Mouse (Mus musculus) adrenal gland (tissue): ENCODE results near the gene Gpr142.

Experiments used
- intact Hi-C: fragments of 180-260 bp; cut with DNase I; formaldehyde crosslinking; loops from one replicate; pipeline ENCODE4 v1.15.1; 2025

Gpr142 gene

GRCm38 (mm10) chr11:114833166-114833565 lies 34.4 kb downstream of the Gpr142 start:
- intact Hi-C loops, result no loop called here

DNA sequence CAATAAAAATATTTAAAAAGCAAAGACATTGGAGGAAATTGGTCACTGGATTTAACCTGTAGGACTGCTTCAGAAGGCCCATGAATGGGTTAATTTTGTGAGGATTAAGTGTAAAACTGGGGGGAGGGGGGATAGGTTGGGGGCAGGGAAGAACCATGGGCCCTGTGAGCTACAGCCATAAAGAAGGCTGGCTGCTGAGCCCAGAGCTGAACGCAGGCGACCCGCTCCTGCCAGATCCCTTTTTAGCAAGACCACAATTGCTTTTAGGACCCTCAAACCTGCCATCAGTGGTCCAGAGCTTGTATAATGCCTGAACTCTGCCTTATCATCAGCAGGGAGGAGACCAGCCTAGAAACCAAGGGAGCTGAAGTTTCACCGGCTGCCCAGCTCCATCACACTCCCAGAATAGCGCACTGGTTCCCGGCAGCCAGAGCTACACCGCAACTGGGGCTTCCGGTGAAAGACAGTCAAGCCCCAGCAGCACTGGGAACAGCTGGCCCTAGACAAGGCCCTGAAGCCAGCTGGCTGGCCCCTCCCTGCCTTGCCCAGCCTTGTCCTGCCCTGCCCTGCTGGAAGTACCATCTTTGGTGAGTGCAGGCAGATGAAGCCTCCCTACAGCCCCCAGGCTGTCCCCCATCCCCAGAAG lies 45.2 kb downstream of the Gpr142 start:
- intact Hi-C loops, result no loop called here

DNA sequence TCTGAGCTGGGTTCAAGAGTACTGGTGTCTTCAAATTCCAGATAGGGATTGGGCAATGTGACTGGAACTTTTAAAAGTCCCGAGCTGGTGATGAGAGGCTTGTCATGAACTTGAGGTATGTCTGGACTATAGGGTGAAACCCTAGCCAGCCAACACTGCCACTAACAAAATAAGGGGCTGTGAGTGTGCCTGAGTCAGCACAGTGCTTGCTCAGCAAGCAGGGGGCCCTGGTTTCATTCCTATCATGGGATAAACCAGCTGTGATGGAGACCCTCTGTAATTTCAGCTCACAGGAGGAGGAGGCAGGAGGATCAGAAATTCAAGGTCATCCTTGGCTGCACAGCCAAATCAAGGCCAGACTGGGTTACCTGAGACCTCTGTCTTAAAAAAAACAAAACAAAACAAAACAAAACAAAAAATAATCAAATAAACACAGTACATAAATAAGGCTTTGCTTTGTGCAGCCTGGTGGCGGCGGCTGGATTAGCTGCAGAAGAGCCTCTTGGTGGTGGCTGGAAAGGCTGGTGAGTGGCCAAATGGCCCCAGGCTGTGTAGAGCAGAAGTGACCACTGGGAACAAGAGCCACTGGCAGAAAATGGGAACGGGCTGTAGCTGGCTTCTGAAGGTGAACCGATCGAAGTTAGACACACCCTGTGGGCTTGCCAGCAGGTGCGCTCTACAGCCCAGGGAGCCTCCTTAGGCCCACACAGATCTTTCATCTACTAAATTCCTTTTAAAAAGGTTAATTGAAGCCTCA lies 45.9 kb downstream of the Gpr142 start:
- intact Hi-C loops, result no loop called here

DNA sequence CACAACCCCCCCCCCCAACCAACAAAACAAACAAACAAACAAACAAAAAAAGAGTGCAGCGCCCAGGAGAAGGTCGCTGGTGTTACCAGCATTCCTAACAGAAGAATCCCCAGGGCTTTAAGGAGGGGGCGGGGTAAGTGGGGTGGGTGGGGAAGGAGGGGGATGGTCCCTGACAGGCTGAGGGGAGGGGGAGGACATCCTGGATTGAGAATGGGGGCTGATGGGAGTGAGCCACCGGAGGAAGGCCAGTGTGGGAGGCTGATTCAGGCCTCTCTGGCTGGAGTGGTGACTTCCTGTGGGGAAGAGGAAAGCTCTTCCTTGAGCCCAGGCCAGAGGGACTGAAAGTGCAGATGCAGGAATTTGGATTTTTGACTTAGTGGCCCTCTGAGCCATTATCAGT lies 47.6 kb downstream of the Gpr142 start:
- intact Hi-C loops, result no loop called here

DNA sequence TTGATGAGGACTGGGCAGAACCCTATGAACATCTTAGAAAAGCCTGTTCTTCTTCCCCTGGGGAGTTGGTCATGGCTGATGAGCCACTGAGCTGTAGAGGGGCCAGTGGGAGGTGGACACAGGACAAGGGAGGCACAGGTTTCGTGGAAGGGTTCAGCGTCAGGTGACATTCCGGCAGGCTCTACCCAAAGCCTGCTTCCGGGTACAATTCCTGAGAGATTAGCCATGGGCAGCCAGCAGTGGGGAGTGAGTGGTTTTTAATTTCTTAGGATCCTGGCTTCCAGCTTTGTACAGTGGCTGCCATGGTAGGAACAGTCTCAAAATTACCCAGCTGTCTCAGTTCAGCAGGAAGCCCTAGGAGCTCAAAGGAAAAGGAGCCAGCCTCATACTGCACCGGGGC lies 48.3 kb downstream of the Gpr142 start:
- intact Hi-C loops, result no loop called here

DNA sequence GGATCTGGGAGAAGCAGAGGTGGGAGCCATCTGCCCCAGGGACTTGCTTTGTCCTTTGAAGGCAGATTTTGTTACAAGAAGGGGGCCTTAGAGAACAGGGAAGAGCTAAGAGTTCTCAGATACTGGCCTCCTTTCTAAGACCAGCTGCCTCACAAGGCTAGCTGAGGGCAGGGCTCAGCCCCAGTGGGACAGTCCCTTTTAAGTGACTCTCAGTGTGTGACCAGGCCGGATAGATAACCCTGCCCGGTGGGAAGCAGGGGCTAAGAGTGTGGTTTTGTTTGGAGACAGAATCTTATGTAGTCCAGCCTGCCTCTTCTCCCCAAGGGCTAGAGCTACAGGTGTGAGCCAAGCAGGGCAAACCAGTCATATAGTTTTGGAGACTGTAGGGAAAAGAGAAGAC lies 50.8 kb downstream of the Gpr142 start:
- intact Hi-C loops, result no loop called here

- intact Hi-C loops, result no loop called here
These were observed 51.3 kb downstream of the Gpr142 start for GRCm38 (mm10) chr11:114850066-114850451.

DNA sequence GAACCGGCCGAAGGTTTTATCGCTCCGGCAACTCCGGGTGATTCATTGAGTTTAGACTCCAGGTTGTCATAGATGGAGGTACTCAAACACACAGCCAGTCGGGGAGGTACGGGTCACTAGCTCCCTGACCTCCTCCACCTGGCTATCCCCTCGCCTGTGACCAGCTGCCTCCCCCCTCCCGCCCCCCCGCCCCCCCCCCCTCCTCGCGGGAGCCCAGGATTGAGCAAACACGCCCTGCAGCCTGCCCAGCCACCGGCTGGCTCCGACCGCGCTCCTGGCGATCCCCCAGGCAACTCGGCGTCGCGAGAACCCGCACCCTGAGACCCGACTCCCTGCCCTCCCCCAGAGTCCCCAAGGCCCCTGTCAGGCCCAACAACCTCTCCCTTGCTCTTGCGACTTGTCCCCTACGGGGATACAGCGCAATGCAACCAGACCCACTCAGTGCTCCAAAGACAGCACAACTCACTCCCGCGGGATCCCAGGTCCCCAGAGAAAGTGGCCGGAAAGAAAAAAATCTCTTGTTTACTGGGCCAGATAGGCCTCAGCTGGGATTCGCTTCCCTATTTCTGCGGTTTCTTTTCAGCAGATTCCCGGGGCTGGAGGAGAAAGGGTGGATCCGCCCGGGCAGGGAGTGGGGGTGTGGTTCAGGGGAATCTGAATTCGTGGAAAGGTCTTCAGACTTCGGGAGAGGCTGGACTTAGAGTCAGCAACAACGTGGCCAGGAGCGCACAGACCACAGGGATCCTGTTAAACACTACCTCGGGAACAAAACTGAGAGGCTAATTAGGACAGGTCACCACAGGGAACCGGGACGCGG lies 51.9 kb downstream of the Gpr142 start, which contains the start of gene Gprc5c:
Gene Gprc5c, plus strand, starts transcription at position 701 of the 817 bp plus-strand sequence.
- intact Hi-C loops, result no loop called here

DNA sequence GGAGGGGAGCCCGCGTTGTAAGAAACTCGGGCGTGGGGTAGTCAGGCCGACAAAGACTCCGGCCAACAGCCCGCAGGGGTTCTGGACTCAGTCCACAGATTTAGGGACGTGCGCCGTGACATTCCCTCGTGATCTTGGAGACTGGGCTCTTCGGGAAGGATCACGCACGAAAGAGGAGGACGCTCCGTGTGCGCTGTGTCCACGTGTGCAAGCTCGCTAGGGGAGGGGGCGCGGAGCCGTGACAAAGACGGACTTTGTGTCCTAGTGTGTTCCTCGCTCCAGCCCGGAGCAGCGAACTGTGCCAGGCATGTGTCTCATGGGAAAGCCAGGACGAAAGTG lies 52.5 kb downstream of the Gpr142 start:
- intact Hi-C loops, result no loop called here

GRCm38 (mm10) chr11:114851608-114852310 lies 53.0 kb downstream of the Gpr142 start:
- intact Hi-C loops, result no loop called here

DNA sequence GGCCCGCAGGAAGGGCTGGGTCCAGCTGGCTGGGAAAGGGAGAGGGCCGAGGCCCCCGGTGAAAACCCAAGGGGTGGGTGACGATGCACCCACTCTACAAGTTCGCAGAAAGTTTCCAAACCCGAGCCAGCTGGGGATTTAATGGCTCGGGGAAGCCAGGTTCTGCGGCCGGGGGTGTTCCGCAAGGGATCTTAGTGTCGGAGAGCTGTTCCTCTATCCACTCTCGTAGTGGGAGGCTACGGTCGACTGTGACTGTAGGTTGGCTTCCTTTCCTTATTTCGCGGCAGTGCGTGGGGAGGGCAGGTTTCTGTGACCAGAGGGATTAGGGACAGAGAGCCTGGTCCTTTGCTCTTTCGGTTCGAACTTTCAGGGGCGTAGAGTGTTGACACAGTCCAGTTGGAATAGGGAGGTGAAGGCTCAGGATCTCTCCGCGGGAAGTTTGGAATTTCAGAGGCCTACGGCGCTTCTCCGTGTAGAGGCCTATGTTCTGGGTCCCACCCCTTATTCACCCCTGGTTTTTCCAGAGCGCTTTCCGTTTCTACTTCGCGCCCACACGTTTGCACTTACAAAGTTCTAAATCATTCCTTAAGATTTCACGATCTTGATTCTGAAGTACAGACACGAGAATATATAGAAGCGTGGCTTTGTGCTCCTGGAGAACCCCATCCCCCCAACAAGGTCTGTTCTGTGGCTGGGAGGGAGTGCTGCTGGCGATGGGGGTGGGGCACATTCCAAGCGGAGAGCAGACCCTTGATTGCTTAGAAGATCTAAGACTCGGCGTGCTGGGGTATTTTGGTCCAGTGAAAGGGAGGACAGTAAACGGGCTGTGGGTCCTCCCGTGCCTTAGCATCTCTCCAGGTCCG lies 53.8 kb downstream of the Gpr142 start:
- intact Hi-C loops, result no loop called here

GRCm38 (mm10) chr11:114853174-114853838 lies 54.6 kb downstream of the Gpr142 start:
- intact Hi-C loops, result no loop called here

GRCm38 (mm10) chr11:114854581-114854980 lies 55.9 kb downstream of the Gpr142 start:
- intact Hi-C loops, result no loop called here

GRCm38 (mm10) chr11:114856125-114856524 lies 57.4 kb downstream of the Gpr142 start:
- intact Hi-C loops, result no loop called here
